Mouse (Mus musculus) right cerebral cortex, postnatal 4 days (tissue): ENCODE data around the gene Pus10.

Source experiments
- DNase-seq: peaks from one replicate; pipeline ENCODE4 v3.0.0-alpha.2; 2022

The Pus10 gene

DNA sequence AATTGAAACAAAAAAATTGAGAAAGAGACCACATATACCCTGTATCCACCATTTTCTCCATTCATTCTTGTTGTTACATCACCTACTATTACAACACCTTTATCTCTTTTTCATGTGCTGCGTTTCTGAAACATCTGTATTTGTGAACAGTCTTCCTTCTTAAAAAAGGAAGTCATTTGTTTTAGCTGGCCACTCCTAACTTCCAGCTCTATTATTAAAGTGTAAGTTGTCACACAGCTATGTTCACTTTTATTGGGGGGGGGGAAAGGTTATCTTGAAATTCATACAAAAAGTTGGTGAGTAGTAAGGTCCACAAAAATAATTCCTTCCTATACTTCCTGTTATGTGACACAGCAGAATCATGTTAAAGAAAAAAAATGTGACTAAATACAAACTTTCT lies 102.5 kb downstream of the Pus10 start:
- DNase-seq: no peak

DNA sequence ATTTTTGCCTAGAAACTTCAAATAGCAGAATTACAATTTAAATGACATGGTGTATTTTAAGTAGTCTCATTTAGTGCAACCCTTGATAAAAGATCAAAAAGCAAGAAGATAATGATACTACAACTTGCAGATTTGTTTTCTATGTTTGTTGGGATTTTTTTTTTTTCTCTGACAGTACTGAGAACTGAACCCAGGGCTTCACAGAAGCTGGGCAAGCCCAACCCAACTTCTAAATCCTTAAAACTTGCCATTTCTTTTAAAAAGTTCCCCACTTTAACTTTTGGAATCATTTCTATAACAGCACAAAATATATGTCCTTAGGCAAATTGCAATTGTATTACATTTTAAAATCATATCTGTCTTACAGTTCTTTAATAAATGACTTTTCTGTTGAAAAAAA lies 103.6 kb downstream of the Pus10 start:
- DNase-seq: no peak

DNA sequence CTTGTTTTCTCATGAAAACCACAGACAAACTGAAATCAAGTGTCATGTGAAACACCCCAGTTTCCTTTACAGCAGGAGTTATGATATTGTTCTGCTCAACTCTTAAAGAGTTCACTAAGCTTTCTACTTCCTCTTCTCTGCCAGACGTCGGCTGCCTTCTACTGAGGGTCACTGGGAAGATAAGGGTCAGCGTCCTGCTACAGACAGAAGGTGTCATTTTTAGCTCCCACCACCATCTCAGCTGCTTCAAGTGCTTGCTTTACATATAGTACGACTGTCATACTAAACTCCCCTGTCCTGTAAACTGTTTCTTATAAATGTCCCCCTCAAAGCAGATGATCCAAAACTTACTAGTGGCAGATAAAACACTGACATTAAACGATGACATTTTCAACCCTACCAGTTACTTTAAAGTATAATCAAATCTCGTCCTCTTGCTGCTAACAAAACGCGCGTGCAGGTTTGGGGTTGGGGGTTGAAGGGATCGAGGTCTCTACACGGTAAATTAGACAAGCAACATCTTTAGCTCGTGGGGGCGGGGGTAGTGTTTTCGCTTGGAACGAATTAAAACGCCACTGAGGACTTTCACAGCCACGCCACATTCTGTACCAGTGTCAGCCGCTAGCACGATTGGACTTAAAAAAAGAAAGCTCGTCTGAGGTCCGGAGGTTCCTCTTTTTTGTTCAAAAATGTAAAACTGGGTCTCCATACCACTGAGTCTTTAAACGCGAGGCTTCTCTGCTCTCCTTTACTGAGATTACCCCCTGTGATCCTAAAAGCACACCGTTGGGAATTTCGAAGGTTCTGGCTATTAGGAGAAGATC lies 104.4 kb downstream of the Pus10 start:
- DNase-seq: peak; percentile 23

DNA sequence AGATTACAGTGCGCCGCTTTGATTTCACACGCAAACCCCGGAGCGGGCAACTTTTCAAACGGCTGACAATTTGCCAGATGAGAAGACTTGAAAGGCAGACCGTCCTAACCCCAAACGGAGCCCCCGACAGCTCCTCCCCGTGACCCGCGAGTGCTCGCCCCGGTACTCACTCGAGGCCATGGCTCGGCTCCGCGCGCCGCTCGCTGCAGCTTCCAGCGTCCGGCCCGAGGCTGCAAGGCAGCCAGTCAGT lies 105.0 kb downstream of the Pus10 start:
- DNase-seq: no peak

DNA sequence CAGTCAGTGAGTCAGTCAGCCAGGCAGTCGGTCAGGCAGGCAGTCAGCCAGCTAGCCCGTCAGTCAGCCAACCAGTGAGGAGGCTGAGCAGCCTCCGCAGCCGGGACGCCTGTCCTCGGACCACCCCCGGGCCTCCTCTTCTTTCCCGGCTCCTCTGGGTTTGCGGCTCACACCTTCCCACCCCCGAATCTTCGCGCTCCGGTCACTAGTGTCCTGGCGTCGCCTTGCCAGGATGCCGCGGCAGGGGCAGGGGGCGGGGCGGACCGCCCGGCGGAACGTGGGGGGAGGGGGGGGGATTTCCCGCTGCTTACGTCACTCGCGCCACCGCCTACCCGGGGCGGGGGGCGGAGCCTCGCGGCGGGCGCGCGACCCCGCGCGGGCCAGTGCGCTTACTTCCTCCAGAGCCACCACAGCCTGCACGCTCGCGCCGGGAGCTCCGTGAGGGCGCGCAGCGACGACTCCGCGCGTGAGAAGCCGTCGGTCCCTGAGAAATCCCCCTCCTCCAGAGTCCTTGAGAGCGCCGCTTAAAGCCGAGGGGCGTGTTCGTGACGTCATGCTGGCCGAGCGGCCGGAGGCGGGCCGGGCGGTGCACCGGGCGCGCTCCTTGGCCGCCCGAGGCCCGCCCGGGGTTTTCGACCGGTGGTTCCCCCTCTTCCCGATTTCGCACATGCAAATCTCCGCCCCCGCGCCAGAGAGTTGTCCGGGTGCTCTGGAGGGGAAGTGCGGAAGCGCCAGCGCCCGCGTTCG lies 105.5 kb downstream of the Pus10 start, which contains the start of gene Rel:
Rel (minus strand) TSS at position 211 of the 747 bp plus-strand sequence.
- DNase-seq: peak; percentile 83

DNA sequence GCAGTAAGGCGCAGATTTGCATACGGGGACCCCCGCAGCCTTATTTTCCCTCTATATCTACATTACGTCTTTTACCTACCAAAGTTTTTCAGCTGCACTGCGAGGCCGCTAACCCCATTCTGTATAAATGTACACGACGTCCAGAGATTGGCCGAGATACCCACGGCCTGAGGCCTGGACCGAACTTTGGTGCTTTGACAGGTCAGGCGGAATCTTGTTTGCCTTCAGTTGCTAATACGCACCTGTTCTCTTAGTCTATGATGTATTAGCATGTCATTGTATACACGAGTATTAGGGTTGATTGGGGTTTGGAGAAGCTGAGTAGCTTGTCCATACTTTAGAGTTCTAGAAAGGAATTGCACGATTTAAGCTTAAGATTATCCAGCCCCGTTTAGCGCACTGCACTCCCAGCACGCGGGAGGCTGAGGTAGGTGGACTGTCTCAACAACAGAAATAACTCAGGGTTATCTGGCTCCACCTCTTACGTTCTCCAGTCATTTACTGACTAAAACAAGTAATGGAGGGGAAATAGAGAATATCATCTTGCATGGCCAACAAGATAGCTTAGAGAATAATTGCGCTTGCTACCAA lies 106.1 kb downstream of the Pus10 start:
- DNase-seq: no peak

DNA sequence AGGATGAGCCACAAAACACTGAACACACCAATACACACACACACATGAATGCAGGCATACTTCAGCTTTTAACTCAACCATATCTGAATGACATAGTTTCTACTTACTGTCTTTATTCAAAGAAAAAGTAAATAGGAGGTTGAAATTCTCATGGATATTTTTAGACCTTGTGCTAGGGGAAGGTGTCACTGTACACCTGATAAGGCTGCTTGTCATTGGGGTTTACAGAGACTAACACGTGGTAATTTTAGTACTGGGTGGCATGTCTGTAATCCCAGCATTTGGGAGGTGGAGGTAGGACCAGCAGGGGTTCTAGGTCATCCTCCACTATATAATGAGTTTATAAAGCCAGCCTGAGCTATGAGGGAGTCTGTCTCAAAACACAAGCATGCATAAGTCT lies 107.0 kb downstream of the Pus10 start:
- DNase-seq: no peak

DNA sequence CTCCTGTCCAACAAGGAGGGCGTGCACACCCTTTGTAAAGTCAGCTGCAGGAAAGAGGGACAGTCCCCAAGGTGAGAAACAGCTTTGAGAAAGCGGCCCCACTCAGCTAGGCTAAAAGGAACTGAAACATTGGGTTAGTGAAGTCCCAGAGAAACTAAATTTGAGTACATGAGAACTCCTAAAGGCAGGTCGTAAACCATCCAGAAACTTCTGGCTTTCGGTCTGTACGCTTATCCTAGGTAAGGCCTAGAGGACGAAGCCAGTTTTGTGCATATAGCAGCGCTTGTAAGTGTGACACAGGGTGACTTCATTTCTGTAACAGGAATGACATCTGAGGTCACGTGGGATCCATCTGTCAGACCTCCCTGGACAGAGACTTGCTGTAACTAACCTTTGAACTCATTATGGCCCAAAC lies 113.3 kb downstream of the Pus10 start:
- DNase-seq: no peak

DNA sequence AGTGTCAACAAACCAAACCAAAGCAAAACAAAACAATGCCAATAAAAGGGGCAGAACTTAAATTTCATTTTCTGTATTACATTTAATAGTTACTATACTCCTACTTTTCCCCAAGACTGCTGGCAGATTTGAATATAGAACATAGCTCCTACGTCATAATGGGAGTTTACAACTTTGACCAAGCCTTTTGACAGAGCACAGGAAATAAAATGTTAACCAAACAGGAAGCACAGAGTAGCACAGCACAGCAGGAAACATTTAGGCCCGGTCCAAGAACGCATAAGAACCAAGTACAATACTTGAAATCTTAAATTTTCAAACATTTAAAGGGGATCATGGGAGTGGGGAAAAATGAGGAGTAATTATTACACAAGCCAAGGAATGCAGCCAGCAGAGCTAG lies 116.6 kb downstream of the Pus10 start:
- DNase-seq: no peak
